Mouse (Mus musculus) layer of hippocampus, adult 11-12 months (tissue): ENCODE measurements around the gene Rab21.
"Not testable (repeated sequence)": the region's sequence is repeated elsewhere in the genome, so short reads cannot be mapped to it uniquely, and the experiment has no call there.

Experiments
- DNase-seq: peaks from one replicate; pipeline ENCODE4 v3.0.0; 2022; ENCODE audit warnings: low spot score

The Rab21 gene

GRCm38 (mm10) chr10:115323295-115323694 lies 7.9 kb upstream of the Rab21 start:
- peak; percentile 65 for DNase-seq

GRCm38 (mm10) chr10:115321317-115322035 lies 6.1 kb upstream of the Rab21 start:
- DNase-seq = no peak

DNA sequence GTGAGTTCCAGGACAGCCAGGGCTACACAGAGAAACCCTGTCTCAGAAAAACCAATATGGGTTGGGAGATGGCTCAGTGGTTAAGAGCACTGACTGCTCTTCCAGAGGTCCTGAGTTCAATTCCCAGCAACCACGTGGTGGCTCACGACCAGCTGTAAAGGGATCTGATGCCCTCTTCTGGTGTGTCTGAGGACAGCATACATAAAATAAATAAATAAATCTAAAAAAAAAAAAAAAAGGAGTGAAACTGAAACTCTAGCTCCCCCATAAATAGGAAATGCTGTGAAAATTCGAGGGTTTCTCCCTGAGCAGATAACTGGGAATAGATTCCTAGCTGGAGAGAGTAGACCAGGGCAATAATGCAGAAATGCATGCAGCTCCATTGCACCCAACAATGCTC lies 3.0 kb upstream of the Rab21 start:
- not testable (repeated sequence) for DNase-seq

GRCm38 (mm10) chr10:115316313-115316712 lies 919 bp upstream of the Rab21 start:
- DNase-seq = no peak

DNA sequence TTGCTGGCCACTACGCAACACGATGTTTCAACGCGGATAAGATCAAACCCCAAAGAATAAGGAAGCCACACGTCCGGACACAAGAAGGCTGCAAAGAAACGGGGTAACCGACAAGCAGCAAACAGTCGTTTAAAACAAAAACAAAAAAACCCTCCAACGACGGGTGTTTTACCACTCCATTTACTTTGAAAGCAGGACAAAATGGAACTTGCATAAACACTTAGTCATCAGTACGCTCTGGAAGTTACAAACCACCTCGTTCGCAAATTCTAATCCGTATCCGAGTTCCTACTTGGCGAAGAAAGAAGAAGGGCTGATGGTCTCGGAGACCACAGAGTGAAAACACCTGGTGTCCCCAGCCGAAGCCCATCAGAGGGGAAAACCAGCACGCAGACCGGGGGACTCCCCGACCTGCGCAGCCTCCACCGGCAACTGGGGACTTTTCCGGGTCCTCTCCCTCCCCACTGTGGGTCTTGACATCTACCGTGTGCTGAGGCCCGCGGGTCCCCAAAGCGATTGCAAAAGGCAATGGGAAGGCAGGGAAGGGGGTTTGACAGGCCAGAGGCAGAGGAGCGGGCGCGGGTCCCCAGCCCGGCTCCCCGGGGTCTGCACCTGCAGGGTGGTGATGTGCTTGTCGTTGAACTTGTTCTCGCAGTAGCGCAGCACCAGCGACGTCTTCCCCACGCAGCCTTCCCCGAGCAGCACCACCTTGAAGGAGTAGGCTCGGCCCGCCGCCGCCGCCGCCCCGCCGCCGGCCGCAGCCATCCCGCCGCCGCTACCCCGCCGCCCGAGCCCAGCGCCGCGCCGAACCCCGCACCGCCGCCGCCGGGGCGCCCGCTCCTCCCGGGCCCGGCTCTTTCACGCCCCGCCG lies 577 bp downstream of the Rab21 start:
- no peak for DNase-seq

DNA sequence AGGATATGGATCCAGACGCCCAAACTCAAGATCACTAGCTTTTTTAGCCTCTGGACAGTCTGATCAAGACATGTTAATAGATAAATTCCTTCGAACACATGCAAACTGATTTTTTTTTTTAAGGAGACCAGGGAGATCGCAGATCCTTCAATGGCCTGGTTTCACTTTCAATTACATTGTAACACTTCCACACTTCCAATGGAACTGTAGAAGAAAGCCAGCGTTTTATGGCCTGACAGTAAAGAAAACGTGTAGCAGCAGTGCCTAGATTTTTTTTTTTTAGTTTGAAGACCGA lies 1.2 kb downstream of the Rab21 start:
- DNase-seq = no peak

GRCm38 (mm10) chr10:115313641-115314286 lies 1.6 kb downstream of the Rab21 start:
- DNase-seq = no peak

DNA sequence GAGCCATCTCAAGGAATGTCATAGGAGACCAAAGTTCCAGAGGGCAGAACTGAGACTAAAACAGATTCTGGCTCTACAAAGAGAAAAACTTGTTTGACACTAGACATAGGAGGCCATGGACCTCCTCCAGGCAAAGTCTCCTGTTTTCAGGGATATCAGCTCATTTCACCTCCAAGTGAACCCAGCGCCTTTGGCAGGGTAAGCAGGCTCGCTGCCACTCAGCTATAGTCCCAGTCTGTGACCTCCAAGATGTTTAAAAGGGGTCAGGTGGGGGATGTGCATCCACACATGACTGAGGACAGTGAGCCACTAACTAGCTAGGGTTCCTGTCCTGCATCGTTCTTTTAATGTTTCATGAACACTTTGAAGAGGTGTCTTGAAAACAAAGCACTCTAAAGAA lies 2.7 kb downstream of the Rab21 start:
- DNase-seq = no peak

DNA sequence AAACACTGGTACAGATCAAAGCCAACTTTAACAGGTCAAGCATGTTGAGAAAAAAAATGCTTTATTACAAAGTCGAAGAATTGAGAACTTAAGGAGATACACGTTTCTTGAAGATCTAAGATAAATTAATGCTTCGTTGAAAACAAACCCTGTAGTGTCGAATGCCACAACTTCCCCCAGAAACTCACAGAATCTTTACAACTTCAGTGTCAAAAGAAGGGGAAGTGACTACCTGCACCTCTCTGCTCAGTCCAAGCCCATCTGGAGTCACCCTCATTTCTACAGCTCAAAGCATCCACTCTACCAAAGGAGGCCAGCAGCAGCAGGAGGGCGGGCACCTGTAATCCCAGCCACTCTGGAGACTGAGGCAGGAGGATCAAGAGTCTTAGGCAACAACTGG lies 3.2 kb downstream of the Rab21 start:
- no peak for DNase-seq

- DNase-seq = no peak
These were observed 4.0 kb downstream of the Rab21 start for GRCm38 (mm10) chr10:115311263-115311965.

GRCm38 (mm10) chr10:115309191-115309590 lies 6.2 kb downstream of the Rab21 start:
- DNase-seq = no peak

DNA sequence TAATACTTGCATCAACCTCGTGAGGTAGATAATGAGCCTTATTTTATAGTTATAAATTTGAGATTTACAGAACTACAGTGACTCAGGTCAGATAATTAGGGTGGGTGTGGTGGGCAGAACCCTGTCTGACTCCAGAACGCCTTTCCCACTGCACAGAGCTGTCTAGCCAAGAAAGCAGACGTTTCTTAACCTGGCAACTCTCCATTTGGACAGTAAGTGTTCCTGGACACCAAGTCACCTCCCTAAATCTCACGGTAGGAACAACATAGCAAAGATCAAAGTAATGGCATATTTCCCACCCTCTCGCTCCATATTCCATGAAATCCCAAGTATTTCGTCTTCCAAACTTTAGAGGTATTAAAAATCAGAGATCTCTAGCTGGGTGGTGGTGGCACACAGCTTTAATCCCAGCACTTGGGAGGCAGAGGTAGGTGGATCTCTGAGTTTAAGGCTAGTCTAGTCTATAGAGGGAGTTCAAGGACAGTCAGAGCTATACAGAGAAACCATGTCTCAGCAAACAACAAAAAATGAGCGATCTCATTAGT lies 8.0 kb downstream of the Rab21 start:
- DNase-seq = no peak

- DNase-seq = no peak
These were observed 16.7 kb downstream of the Rab21 start for GRCm38 (mm10) chr10:115298683-115299082.

- no peak for DNase-seq
These were observed 17.8 kb downstream of the Rab21 start for GRCm38 (mm10) chr10:115297582-115297981.

GRCm38 (mm10) chr10:115296401-115296935 lies 18.9 kb downstream of the Rab21 start:
- no peak for DNase-seq

GRCm38 (mm10) chr10:115295162-115295561 lies 20.2 kb downstream of the Rab21 start:
- no peak for DNase-seq

DNA sequence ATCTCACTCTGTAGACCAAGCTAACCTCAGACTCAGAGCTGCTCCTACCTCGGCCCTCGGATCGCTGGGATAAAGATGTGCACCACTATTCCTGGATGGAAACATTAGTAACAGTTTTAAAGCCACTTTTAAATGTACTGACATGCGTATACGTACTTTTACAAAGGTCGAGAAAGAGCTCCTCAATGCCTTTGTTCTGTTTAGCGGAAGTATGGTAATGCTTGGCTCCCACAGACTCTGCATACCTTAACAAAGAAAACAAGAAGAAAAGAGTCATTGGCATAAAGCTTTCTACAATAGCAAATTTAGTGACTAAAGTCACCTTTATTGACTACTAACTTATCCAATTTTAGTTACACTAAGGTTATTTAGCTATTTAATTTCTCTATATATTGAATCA lies 20.7 kb downstream of the Rab21 start:
- no peak for DNase-seq

- DNase-seq = no peak
These were observed 21.4 kb downstream of the Rab21 start for GRCm38 (mm10) chr10:115293946-115294345.

- no peak for DNase-seq
These were observed 24.7 kb downstream of the Rab21 start for GRCm38 (mm10) chr10:115290671-115291070.

- DNase-seq = no peak
These were observed 26.5 kb downstream of the Rab21 start for GRCm38 (mm10) chr10:115288856-115289255.

DNA sequence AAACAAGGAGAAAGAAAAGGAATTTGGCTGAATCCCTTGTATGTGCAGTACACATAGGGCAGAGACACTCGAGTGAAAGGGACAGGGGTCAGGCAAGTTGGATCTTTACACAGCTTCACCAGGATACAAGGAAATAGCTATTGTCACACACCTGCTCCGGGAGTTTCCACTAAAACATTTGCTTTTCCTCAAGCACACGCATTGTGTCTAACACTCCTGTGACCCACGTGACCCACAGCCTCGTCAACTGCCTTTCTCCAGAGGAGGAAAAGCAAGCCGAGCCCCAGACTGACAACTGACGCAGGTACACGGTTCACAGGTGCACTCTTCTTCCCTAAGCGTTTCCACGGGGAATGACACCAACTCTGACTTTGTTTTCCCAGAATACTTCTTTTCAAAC lies 31.2 kb downstream of the Rab21 start:
- DNase-seq = no peak

DNA sequence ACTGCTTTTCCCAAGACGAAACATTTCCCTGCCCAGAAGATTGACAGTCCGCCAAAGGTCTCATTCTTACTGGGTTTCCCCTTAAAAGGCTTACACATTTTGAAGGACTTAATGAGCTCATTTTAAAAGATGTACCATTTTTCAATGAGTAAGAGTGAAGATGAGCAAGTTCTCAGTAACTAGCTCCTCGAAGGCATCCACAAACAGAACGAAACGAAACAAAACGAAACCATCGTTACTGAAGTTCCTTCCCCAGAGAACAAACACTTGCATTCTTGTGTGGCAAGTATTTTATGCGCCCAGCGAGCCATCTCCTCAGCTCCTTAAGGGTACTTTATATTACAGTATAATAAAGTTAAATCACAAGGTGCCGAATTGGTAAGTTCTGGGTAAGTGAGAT lies 34.0 kb downstream of the Rab21 start:
- no peak for DNase-seq
